25 mouse cellular contexts compared by ENCODE assay signal in genomic region chr5:135316177-135316576, GRCm38 (mm10). TPM values are rescaled to one million over a fixed set of nuclear protein-coding genes. Genes with fewer than 3 reads are reported as not detected.
"Had no signal": no experiment of that assay in that cellular context is flagged by ENCODE, and none has a peak within 500 bp of the region (broad histone marks: within the 10 kb centered on the region; RNA-seq: fewer than 3 reads in every experiment).

No protein-coding gene starts in this region.

- H3K9ac ChIP-seq: liver, embryonic 13.5 days; liver, embryonic 15.5 days; liver, postnatal 0 days; lung, embryonic 15.5 days; midbrain, embryonic 12.5 days; neural tube, embryonic 12.5 days had no signal

- H3K27ac ChIP-seq: liver, embryonic 13.5 days; liver, embryonic 15.5 days; lung, embryonic 15.5 days; midbrain, embryonic 12.5 days; neural tube, embryonic 12.5 days had no signal

- DNase-seq: liver, embryonic 13.5 days; liver, postnatal 0 days; lung, adult 2 months; lung, postnatal 14 days; lung, postnatal 36 days; midbrain, embryonic 14.5 days; right cerebral cortex, postnatal 25 days; right cerebral cortex, postnatal 4 days; spleen, adult 18-20 months; thymus, adult 18-20 months; thymus, postnatal 14 days; thymus, postnatal 36 days had no signal

- H3K4me1 ChIP-seq: liver, embryonic 13.5 days; liver, embryonic 15.5 days; lung, embryonic 15.5 days; megakaryocyte, embryonic 14.5 days; midbrain, embryonic 12.5 days; neural tube, embryonic 12.5 days had no signal

- H3K4me3 ChIP-seq: liver, embryonic 13.5 days; liver, embryonic 15.5 days; lung, embryonic 15.5 days; megakaryocyte, embryonic 14.5 days; midbrain, embryonic 12.5 days; neural tube, embryonic 12.5 days had no signal

- H3K27me3 ChIP-seq: liver, embryonic 15.5 days; lung, embryonic 15.5 days; midbrain, embryonic 12.5 days; neural tube, embryonic 12.5 days had no signal

- H3K9me3 ChIP-seq: liver, embryonic 13.5 days; liver, embryonic 15.5 days; lung, embryonic 15.5 days; megakaryocyte, embryonic 14.5 days; midbrain, embryonic 12.5 days; neural tube, embryonic 12.5 days had no signal

- H3K36me3 ChIP-seq: liver, embryonic 13.5 days; liver, embryonic 15.5 days; lung, embryonic 15.5 days; midbrain, embryonic 12.5 days; neural tube, embryonic 12.5 days had no signal

RNA-seq across cellular contexts. Expression of gene Fkbp6, which starts 33.7 kb away (rescaled TPM):
- total RNA-seq: monocyte, adult 5-6 weeks; neutrophil, adult 5-6 weeks had no signal
- polyA plus RNA-seq: liver, embryonic 13.5 days; liver, postnatal 0 days; lung, adult 2 months; lung, embryonic 15.5 days; lung, postnatal 0 days; midbrain, embryonic 12.5 days; neural tube, embryonic 12.5 days; neural tube, embryonic 14.5 days; small intestine, adult 2 months; stomach, embryonic 14.5 days had no signal

RNA-seq across cellular contexts. Expression of gene Trim50, which starts 36.9 kb away (rescaled TPM):
- total RNA-seq: midbrain, postnatal 0 days; monocyte, adult 5-6 weeks; neutrophil, adult 5-6 weeks had no signal
- polyA plus RNA-seq: liver, embryonic 13.5 days; liver, embryonic 15.5 days; liver, postnatal 0 days; lung, adult 2 months; lung, embryonic 15.5 days; lung, postnatal 0 days; midbrain, embryonic 12.5 days; midbrain, embryonic 14.5 days; midbrain, postnatal 0 days; neural tube, embryonic 12.5 days; neural tube, embryonic 14.5 days; small intestine, adult 2 months; stomach, embryonic 14.5 days; thymus, postnatal 0 days had no signal
